Mouse (Mus musculus) macrophage (primary cell): Measurements from ENCODE around the gene Zmynd8. TPM values are rescaled to one million over a fixed set of nuclear protein-coding genes. Genes with fewer than 3 reads are reported as not detected.
A peak's percentile ranks its signal among the peaks of the same experiment; 100 is the strongest.

Experiments used
- H3K27ac ChIP-seq: fragments of 350-480 bp; formaldehyde crosslinking; 2 replicates; pipeline ENCODE4 v1.9.0; 2021
- H3K36me3 ChIP-seq: fragments of 350-480 bp; formaldehyde crosslinking; 2 replicates; pipeline ENCODE4 v1.9.0; 2021; ENCODE audit errors: inconsistent target
- H3K4me3 ChIP-seq: fragments of 350-480 bp; formaldehyde crosslinking; 2 replicates; pipeline ENCODE4 v1.9.0; 2021; ENCODE audit errors: inconsistent target
- H3K79me2 ChIP-seq: fragments of 350-480 bp; formaldehyde crosslinking; 2 replicates; pipeline ENCODE4 v1.9.0; 2021; ENCODE audit errors: inconsistent target
- WGBS: methylation state at CpG from one replicate; pipeline ENCODE4 v1.1.7; 2026; ENCODE audit warnings: inconsistent platforms; ENCODE audit not compliant: missing documents; 5-methylcytosine and 5-hydroxymethylcytosine counted together
- polyA plus RNA-seq: library from polyadenylated mRNA; stranded (reverse); fragments of 250-400 nt; gene quantifications from 3 replicates; pipeline ENCODE4 v1.2.4, GENCODE M21; 2018; ENCODE audit warnings: inconsistent platforms

The Zmynd8 gene
- polyA plus RNA-seq, 1 experiment from 2014 or later, result 95.5 TPM

DNA sequence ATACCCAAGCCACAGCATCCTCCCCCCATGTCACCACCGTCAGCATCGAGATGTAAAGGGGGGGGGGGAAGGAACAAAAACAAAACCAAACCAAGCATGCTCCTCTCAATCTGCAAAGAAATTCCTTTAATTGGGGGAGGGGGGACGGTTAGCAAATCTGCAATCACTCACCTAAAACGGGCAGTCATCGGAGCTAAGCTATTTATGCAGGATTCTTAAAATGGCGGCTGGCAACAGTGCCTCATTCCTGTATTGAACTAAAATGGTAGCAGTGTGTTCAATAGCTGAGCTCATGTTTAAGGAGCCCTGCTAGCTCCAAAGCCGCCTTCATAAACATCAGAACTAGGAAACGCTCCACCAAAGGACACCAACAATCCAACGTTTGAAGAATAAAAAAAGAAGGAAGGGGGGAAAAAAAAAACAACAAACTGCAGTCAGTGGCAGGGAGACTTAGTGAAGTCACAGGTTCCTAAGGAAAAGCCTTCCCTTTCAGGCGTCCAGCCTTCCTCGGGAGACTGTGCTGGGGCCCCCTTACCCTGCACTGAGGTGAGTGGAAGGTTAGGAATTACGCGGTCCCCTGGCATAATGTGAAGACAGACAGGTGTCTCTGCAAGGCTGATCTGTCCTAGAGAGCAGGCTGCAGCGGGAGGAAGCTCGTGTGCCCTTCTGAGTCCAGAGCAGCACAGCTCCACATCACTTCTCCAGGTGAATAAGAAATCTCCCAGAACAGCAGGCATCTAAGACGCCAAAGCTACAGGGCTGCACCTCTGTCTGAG, 19.2 kb downstream of the Zmynd8 start:
- 69% methylated on average over 16 of the region's 16 CpGs for WGBS
- Histone ChIP-seq H3K79me2 (peaks cover 95% of the 10 kb centered on the region), H3K36me3 (peaks cover 26% of the 10 kb centered on the region), H3K27ac (no peak overlapping the region), H3K4me3 (no peak overlapping the region)

DNA sequence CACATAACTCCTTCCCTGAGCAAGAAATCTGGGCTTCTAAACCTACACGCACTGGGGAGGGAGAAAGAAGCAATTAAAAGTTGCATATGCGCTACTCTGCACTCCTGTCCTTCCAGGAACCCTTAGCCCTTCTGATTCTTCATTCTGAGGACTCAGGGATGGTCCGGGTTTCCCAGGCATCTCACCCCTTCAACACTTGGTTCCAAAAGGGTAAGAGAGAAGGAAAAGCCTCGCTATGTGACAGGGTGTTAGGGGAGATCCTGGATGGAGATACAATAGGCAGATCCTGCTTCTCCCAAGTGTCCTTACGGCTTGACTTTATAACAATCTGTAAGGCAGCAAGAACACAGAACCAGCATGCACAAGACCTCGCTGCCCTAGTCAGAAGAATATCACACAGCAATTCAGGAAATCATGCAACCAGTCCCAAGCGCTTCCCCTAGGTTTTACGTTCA, 19.9 kb downstream of the Zmynd8 start:
- H3K4me3 ChIP-seq, result no peak overlapping the region
- 85% methylated on average over 7 of the region's 8 CpGs for WGBS

DNA sequence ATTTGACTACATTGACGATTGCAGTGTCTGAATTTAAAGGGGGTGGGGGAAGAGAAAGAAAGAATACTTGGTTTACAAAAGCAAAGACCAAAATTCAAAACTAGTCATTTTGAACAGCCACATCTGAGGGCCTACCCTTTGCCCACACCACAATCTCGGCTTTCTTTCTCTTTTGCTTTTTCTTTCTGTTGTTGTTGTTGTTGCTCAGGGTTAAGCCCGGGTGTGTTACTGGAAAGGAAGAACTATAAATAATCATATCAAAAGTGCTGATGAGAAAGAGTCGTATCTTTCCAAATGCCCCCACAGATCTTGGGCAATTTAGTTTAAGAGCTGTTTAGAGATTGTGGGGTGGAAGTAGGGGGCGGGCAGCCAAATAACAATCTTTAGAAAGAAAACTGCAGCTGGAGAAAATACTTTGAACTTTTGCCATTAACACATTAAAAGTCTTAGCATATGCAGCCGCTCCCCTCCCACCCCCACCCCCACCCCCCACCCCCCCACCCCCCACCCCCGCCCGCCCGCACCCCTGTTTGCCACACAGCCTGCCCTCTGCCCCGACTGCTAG, 20.7 kb downstream of the Zmynd8 start:
- H3K27ac ChIP-seq, result no peak overlapping the region; the same call in 1 of the 2 replicates
- H3K4me3 ChIP-seq, result no peak overlapping the region
- H3K36me3 ChIP-seq, result peaks cover 36% of the 10 kb centered on the region
- 46% methylated on average over 6 of the region's 10 CpGs for WGBS
- H3K79me2 ChIP-seq, result peaks cover 97% of the 10 kb centered on the region

More for the DNA sequence above, 19.9 kb downstream of the Zmynd8 start:
- Histone ChIP-seq H3K79me2 (peaks cover 97% of the 10 kb centered on the region), H3K36me3 (peaks cover 29% of the 10 kb centered on the region), H3K27ac (no peak overlapping the region)

DNA sequence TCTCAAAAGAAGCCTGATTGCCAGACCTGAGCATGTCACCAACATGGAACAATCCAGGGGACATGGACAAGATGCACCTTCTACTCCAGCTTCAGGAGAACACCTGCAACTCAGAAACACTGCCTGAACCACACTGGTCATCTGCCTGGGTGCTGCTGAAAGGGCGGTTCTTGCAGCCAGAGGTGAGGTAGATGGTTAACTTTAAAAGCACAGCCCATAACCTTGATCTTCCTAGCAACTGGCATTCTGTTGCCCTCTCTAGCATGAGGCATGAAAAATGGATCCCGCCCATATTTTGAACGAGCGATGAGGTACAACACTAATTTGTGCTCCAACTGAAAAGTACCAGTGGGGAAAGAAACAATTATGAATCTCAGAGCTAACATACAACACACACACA, 21.6 kb downstream of the Zmynd8 start:
- H3K27ac ChIP-seq, result no peak overlapping the region
- H3K4me3 ChIP-seq, result no peak overlapping the region
- H3K79me2 ChIP-seq, result peaks cover 97% of the 10 kb centered on the region
- H3K36me3 ChIP-seq, result peaks cover 41% of the 10 kb centered on the region
- 95% methylated on average over 4 of the region's 4 CpGs for WGBS

DNA sequence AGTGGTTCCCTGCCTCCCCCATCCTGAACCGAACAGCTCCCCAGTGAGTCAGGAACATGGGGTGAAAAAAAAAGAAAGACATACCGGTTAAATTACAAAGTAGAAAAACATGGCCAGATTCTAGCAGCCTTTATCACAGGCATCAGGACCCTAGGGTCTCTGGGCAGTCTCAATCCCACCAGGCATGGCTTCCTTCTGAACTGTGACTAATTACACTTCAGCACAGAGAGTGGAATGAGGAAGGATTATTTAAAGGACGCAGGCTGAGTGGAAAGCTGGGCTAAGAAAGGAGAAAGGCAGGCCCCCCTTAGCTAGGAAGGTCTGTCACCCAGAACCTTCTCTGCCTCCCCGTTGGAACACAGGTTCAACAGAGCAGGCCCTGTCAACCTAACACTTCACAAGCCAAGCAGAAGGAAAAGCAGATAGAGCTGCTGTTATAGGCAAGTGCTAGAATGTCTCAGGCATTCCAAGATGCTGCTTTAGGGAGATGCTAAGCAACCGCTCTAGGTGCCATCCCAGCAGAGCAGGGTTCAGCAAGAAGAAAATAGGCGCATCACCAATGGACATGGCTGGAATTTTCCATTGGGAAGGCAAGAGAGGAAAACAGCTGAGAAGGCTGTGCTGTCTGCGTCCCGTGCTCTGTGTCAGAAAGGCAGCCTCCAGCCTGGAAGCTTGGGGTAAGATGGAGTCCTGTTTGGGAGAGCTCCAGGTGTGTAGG, 22.5 kb downstream of the Zmynd8 start:
- Histone ChIP-seq H3K36me3 (peaks cover 49% of the 10 kb centered on the region), H3K79me2 (peaks cover 100% of the 10 kb centered on the region), H3K27ac (peak overlapping the region; percentile 2; the same call in 1 of the 2 replicates), H3K4me3 (no peak overlapping the region)
- WGBS, result 78% methylated on average over 8 of the region's 8 CpGs

DNA sequence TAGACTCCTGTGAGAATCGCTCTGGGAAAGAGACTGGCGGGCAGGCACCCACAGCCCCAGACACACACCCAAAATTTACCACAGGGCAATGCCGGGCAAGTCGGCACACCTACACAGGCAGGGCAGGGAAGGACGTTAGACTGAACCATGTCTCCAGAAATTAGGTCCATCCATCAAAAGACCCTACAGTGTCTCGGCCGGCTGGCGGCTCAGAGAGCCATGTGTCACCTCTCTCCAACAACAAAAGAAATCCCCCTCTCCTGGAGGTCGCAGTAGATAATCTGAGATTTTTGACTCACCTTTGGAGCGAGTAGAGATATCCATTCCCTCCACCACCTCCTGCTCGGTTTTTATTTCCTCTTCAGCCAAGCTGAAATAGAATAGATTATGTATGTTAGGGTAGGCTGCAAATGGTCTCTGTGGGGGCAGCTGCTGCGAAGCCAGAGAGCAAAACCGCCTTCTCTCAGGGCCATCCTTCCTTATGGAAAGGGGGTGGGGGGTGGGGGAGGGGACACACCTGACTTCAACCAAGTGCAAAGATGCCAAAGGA, 23.3 kb downstream of the Zmynd8 start:
- WGBS, result 83% methylated on average over 13 of the region's 13 CpGs
- Histone ChIP-seq H3K79me2 (peaks cover 100% of the 10 kb centered on the region), H3K4me3 (no peak overlapping the region), H3K36me3 (peaks cover 56% of the 10 kb centered on the region), H3K27ac (peak overlapping the region; percentile 76)

DNA sequence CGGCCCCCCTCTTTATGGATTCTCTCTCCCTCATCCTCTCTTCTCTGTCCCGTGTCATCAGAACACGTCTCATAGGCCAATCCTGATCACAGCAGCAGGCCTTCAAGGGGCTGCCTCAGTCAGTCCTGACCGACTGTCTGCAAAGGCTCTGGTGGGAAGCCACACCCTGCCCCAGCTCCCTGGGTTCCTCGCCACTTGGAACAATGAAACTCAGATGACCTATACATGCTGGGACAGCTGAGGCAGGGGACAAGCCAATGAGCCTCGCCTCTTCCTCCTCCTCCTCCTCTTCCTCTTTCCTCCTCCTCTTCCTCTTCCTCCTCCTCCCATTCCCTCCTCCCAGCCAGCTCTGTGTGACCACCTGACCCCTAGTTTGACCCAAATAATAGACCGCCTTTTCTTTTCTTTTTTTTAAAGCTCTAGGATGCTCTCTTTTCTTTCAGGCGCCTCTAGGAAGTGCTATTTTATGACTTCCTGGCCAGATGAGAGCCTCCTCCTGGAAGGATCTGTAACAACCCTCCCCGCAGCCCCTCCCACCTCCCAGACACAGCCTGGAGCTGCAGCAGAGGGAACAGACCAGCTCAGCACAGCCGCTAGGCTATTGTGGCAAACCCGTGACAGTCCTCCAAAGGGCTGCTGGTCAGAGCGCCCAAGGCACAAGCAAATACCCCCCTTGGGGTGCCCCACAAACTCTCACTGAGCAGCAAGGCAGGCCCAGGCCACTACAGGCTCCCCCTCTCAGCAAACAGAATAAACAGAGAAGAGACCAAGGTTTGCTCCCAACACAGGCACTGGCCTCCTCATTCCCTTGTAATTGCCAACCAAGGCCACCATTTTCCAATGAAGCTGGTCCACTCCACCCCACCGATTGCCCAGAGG, 24.1 kb downstream of the Zmynd8 start:
- Histone ChIP-seq H3K36me3 (peaks cover 60% of the 10 kb centered on the region), H3K79me2 (peaks cover 100% of the 10 kb centered on the region), H3K4me3 (no peak overlapping the region), H3K27ac (peak overlapping the region; percentile 76)
- WGBS, result 47% methylated on average over 13 of the region's 13 CpGs

DNA sequence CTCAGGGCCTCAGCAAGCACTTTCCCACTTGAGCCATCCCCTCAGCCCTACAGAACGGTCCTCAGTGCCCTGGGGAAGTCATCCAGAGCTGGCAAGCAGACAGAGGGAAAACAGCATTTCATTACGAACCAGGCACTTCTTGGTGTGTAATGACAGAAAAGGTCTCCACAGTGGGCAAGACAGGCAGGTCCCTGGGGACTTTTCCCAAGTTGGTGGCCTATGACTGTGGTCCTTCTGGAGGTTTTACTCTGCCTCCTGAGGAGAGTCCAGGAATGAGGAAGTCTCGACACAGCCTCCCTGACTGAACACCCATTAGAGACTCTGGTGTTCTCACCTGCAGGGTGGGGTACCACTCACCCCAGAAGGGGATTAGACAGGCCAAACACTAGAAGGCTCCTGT, 25.0 kb downstream of the Zmynd8 start:
- WGBS, result 65% methylated on average over 3 of the region's 3 CpGs
- peaks cover 64% of the 10 kb centered on the region; the same call in 1 of the 2 replicates for H3K36me3 ChIP-seq
- H3K79me2 ChIP-seq, result peaks cover 100% of the 10 kb centered on the region
- no peak overlapping the region for H3K4me3 ChIP-seq
- peak overlapping the region; percentile 76; the same call in 1 of the 2 replicates for H3K27ac ChIP-seq

DNA sequence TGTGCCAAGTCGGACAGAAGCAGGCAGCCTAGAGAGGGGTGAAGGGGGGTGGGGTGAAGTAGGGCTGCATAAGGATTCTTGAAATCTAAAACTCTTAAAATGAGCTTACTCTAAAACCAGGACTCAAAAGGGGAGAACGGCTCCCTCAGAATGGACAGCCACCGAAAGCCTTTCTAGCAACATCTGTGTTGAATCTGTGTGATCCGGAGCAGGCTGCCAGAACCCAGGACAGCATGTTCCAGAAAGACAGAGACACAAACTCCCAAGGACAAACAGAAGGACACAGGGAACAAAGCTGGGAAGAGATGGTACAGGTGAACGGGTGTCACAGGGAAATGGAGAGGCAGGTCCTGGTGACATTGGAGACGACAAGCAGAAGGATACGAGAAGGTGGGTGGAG, 25.6 kb downstream of the Zmynd8 start:
- H3K27ac ChIP-seq, result no peak overlapping the region
- no peak overlapping the region for H3K4me3 ChIP-seq
- peaks cover 70% of the 10 kb centered on the region; the same call in 1 of the 2 replicates for H3K36me3 ChIP-seq
- H3K79me2 ChIP-seq, result peaks cover 100% of the 10 kb centered on the region
- 97% methylated on average over 7 of the region's 7 CpGs for WGBS

DNA sequence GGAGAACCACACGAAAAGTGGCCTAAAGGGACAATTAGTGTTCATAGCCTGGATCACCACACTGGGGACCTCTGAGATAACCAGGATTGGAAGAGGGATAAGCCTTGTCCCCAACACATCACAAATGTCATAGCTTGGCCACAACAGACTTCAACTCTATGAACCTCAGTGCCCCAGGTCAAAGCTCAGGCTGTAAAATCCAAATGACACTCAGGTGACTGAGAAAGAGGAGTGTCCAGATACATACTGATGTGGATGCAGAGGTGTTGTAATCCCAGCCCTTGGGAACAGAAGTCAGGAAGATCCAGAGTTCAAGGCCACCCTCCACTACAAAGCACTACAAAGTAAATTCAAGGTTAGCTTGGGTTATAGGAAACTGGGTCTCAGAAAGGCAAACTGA, 29.6 kb downstream of the Zmynd8 start:
- no peak overlapping the region for H3K27ac ChIP-seq

DNA sequence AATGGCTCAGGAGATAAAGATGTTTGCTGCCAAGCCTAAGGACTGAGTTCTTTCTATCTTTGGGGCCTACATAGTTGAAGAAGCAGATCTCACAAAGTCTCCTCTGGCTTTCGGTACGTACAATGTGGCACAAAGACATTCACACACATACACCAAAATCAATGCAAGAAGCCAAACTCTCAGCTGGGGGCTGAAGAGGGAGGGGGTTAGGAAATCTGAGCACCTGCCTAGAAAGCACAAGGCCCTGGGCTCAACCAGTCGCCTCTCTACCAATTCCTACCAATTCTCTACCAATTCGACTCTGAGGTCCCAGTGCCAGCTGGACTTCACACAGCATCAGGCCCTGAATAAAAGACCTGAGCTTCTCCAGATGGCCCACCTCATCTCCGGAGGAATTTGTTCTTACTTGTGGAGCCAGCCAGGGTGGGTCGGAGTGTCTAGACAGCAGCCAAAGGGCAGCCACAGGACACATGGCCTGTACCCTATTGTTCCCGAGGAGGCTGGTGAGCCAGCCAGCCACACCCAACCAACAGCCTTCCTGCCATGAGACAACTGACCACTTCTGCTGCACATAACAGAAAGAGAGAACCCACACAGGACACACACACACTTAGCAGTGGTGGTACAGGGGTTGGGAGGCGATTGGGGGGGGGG, 30.2 kb downstream of the Zmynd8 start:
- H3K36me3 ChIP-seq, result peaks cover 77% of the 10 kb centered on the region; the same call in 1 of the 2 replicates
- no peak overlapping the region for H3K4me3 ChIP-seq
- H3K27ac ChIP-seq, result no peak overlapping the region

More for the DNA sequence above, 29.6 kb downstream of the Zmynd8 start:
- WGBS, result 70% methylated on average over 1 of the region's 1 CpGs
- H3K79me2 ChIP-seq, result peaks cover 100% of the 10 kb centered on the region
- H3K36me3 ChIP-seq, result peaks cover 78% of the 10 kb centered on the region; the same call in 1 of the 2 replicates
- H3K4me3 ChIP-seq, result no peak overlapping the region

DNA sequence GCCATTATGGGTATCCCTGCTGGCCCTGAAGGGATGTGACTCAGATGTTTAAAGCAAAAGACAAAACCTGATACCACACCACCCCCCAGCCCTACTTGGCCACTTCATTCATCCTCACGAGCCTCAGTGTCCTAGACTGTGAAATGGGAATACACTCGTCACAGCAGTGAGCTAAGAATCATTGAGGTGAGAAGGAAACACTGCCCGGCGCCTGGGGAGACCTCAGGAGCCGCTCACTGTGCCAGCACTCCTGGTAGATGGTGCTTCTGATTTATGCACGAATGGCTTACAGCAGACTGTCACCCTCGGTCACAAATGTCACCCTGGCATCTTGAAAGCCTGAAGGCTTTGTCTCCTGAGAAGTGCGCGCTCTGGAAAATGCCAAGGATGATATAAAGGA, 31.3 kb downstream of the Zmynd8 start:
- no peak overlapping the region for H3K4me3 ChIP-seq
- 93% methylated on average over 9 of the region's 9 CpGs for WGBS
- no peak overlapping the region for H3K27ac ChIP-seq
- H3K36me3 ChIP-seq, result peaks cover 66% of the 10 kb centered on the region; the same call in 1 of the 2 replicates
- H3K79me2 ChIP-seq, result peaks cover 100% of the 10 kb centered on the region

More for the DNA sequence above, 30.2 kb downstream of the Zmynd8 start:
- H3K79me2 ChIP-seq, result peaks cover 100% of the 10 kb centered on the region
- 60% methylated on average over 8 of the region's 8 CpGs for WGBS

DNA sequence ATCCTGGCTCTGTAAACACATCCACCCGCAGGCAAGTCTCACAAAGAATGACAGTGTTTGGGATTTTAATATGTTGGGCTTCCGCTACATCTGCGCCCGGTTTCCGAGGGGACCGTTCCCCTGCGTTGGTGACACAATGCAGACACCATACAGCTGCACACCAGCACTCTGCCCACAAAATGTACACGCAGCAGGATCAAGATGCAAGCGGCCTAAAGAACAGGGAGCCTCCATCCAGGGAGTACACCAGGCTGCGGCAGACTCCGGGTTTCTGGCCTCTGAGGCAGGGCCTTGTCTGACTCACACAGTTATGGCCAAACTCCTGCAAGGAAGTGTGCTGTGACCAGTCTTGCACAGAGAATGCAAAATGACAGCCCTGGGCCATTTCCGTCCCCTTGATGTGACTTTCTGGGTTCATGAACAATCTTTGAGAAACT, 31.8 kb downstream of the Zmynd8 start:
- H3K36me3 ChIP-seq, result peaks cover 68% of the 10 kb centered on the region; the same call in 1 of the 2 replicates
- 89% methylated on average over 12 of the region's 12 CpGs for WGBS
- no peak overlapping the region for H3K4me3 ChIP-seq
- H3K27ac ChIP-seq, result no peak overlapping the region
- peaks cover 100% of the 10 kb centered on the region for H3K79me2 ChIP-seq
